Mouse (Mus musculus) macrophage (primary cell): ENCODE results near the gene Hmbs. TPM values are rescaled to one million over a fixed set of nuclear protein-coding genes. Genes with fewer than 3 reads are reported as not detected.
"Not testable (repeated sequence)": the region's sequence is repeated elsewhere in the genome, so short reads cannot be mapped to it uniquely, and the experiment has no call there.

Experiments
- H3K27ac ChIP-seq: fragments of 350-480 bp; formaldehyde crosslinking; 2 replicates; pipeline ENCODE4 v1.9.0; 2021
- H3K36me3 ChIP-seq: fragments of 350-480 bp; formaldehyde crosslinking; 2 replicates; pipeline ENCODE4 v1.9.0; 2021; ENCODE audit errors: inconsistent target
- H3K4me3 ChIP-seq: fragments of 350-480 bp; formaldehyde crosslinking; 2 replicates; pipeline ENCODE4 v1.9.0; 2021; ENCODE audit errors: inconsistent target
- H3K79me2 ChIP-seq: fragments of 350-480 bp; formaldehyde crosslinking; 2 replicates; pipeline ENCODE4 v1.9.0; 2021; ENCODE audit errors: inconsistent target
- WGBS: methylation state at CpG from one replicate; pipeline ENCODE4 v1.1.7; 2026; ENCODE audit warnings: inconsistent platforms; ENCODE audit not compliant: missing documents; 5-methylcytosine and 5-hydroxymethylcytosine counted together
- polyA plus RNA-seq: library from polyadenylated mRNA; stranded (reverse); fragments of 250-400 nt; gene quantifications from 3 replicates; pipeline ENCODE4 v1.2.4, GENCODE M21; 2018; ENCODE audit warnings: inconsistent platforms

Hmbs gene
- polyA plus RNA-seq, 1 experiment from 2014 or later, result 22.5 TPM

DNA sequence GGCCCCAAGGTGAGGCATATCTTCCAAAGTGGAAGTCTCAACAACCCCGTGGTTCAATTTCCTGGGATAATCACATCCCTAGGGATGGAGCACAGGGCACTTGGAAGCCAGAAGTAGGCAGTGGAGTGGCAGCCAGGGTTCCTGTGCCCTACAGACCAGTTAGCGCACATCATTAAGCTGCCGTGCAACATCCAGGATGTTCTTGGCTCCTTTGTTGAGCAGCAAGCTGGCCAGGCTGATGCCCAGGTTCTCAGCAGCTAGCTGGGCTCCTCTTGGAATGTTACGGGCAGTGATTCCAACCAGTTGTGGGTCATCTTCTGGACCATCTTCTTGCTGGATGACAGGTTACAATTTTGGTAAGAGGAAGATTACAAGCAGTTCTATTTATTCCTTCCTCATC, 7.5 kb downstream of the Hmbs start:
- H3K4me3 ChIP-seq, result peak overlapping the region; percentile 78
- not testable (repeated sequence) for H3K27ac ChIP-seq
- peaks cover 43% of the 10 kb centered on the region for H3K79me2 ChIP-seq
- WGBS, result 58% methylated on average over 4 of the region's 4 CpGs
- peaks cover 17% of the 10 kb centered on the region for H3K36me3 ChIP-seq

DNA sequence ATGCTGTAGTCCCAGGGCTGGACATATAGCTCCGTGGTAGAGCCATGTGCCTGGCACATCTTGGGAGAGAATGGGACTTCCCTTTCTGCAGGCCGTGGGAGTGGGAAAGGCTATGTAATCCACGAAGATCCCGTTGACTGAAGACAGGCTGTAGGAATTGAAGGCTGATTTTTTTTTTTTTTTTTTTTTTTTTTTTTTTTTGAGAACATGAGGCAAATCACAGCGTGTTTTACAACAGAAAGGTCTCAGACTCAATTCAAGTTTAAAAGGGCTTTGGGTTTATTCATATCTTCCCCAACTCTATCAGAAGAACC, 8.0 kb downstream of the Hmbs start:
- Histone ChIP-seq H3K36me3 (peaks cover 18% of the 10 kb centered on the region), H3K27ac (peak overlapping the region; percentile 61), H3K4me3 (peak overlapping the region; percentile 78), H3K79me2 (peaks cover 39% of the 10 kb centered on the region)
- WGBS, result 0% methylated on average over 5 of the region's 5 CpGs

DNA sequence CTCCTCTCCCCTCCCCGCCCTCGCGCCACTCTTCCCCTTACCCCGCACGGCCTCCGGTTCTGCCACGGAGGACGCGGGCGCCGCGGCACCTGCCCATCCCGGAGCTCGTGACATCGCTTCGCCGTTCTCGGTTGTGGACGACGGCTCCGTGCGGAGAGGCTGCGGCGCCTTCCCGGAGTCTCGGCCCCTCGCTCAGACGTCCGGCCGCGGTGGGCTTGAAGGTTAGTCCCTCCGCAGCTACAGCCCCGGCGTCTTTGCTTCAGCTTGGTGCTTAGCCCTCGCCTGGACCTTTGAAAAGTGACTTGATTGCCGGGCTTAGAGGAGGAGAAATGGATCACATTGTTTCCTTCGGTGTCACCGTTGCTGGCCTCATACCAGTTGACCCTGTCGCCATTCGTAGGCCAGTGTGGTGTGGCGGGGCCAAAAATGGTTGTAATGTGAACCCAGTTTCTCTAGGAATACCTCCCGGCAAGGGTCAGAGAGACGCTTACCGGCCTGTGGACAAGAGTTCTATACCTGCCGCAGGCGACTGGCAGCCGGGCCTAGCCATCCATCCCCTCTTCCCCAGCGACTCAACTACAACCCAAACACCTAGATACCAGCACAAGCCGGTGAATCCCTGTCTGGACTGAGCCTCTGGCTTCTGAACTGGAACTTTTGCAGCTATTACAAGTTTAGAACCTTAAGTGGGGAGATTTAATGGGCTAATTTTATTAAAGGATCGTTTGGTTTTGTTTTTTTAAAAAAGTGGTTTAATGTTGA, 8.5 kb downstream of the Hmbs start:
- H3K79me2 ChIP-seq, result peaks cover 33% of the 10 kb centered on the region
- 0% methylated on average over 50 of the region's 50 CpGs for WGBS
- peak overlapping the region; percentile 61 for H3K27ac ChIP-seq
- H3K36me3 ChIP-seq, result peaks cover 18% of the 10 kb centered on the region
- peak overlapping the region; percentile 78 for H3K4me3 ChIP-seq

DNA sequence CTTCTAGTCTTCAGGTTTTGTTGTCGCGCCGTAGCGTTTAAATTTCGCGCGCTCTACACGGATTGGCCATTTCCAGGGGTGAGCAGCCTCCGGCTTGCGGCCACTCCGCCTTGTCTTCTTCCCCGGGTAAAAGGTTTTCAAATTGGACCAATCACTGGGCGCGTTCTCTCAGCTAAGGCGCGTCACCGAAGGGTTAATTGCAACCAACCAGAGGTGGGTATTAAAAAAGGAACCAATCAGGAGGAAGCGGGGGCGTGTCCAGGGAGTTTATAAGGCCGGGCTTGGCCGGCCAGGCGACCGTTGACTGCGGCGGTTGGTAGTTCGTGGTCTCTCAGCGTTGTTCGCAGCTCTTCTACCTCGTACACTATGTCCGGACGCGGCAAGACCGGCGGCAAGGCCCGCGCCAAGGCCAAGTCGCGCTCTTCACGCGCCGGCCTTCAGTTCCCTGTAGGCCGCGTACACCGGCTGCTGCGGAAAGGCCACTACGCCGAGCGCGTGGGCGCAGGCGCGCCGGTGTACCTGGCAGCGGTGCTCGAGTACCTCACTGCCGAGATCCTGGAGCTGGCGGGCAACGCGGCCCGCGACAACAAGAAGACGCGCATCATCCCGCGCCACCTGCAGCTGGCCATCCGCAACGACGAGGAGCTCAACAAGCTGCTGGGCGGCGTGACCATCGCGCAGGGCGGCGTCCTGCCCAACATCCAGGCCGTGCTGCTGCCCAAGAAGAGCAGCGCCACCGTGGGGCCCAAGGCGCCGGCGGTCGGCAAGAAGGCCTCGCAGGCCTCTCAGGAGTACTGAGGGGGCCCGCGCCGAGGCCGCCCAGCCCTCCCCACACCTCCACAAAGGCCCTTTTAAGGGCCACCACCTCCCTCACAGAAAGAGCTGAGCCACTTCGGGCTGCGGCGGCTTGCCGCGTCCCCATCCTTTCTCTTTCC, 9.4 kb downstream of the Hmbs start, which contains the start of gene H2afx:
Gene H2afx (plus strand): TSS at position 299 of the 935 bp plus-strand sequence.
- peaks cover 19% of the 10 kb centered on the region for H3K36me3 ChIP-seq
- H3K79me2 ChIP-seq, result peaks cover 29% of the 10 kb centered on the region
- under 1% methylated on average over 84 of the region's 91 CpGs for WGBS
- H3K27ac ChIP-seq, result peak within 1 kb of the TSS; percentile 61
- peak within 1 kb of the TSS; percentile 78 for H3K4me3 ChIP-seq

DNA sequence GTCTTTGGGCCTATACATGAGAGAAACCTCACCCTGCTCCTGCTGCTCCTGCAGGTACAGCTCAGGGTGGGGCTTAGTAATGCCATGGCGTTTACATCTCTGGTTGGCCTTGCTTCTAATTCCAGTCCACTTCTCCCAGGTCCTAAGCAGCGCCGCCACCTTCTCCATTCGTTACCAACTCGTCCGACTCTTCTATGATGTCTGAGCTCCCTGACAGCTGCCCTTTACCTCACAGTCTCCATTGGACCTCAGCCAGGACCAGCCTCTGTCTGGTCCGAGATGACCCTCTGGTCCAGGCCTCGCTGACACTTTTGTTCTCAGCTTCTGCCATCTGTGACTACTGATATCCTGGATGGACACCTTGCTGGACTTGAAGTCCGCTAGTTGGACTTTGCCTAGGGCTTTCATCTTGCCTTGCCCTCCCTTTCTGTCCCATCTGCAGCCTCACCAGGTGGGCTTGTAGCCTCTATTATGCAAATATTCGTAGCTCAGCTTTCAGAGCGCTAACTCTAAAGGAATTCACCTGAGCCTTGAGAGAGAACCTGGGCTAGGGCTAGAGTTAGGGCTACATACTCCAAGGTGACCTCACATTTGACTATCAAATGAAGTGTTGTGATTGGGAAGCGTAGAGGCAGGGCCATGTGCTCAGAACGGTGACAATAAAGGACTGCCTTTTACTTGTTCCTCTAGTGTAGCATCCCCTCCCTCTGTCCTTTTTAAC, 10.9 kb downstream of the Hmbs start:
- Histone ChIP-seq H3K79me2 (peaks cover 37% of the 10 kb centered on the region), H3K4me3 (no peak overlapping the region), H3K27ac (no peak overlapping the region), H3K36me3 (peaks cover 21% of the 10 kb centered on the region)
- WGBS, result 98% methylated on average over 13 of the region's 13 CpGs

DNA sequence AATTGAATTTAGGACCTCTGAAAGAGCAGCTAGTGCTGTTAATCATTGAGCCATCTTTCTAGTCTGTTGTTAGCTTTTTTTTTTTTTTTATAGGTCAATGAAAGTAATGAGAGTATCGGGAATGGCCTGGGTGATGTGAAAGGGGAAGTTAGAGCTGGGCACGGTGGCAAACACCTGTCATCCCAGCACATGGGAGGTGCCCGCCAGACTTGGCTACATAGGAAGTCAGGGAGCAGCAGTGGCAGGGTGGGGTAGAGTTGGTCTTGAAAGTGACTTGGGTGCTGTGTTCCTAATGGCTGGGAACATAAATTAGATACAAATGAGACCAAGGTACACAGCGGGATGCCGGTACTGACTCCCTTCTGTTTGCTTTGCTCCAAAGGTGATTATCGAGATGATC, 13.3 kb downstream of the Hmbs start:
- WGBS, result 70% methylated on average over 6 of the region's 6 CpGs
- Histone ChIP-seq H3K79me2 (peaks cover 25% of the 10 kb centered on the region), H3K27ac (no peak overlapping the region), H3K4me3 (no peak overlapping the region), H3K36me3 (peaks cover 21% of the 10 kb centered on the region)

DNA sequence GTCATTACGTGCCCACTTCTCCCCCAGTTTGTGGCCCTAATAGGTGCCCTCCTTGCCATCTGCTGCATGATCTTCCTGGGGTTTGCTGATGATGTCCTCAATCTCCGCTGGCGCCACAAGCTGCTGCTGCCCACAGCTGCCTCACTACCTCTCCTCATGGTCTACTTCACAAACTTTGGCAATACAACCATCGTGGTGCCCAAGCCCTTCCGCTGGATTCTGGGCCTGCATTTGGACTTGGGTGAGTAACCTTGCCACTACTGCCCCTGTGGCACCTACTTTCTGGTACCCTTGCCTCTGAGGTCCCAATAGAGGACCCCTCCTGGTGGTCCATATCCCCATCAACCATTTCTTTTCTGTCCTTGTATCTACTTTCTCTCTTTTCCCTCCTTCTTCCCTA, 16.1 kb downstream of the Hmbs start:
- 91% methylated on average over 5 of the region's 5 CpGs for WGBS
- no peak overlapping the region for H3K27ac ChIP-seq
- H3K79me2 ChIP-seq, result peaks cover 21% of the 10 kb centered on the region
- peaks cover 17% of the 10 kb centered on the region for H3K36me3 ChIP-seq
- H3K4me3 ChIP-seq, result peak overlapping the region; percentile 76

DNA sequence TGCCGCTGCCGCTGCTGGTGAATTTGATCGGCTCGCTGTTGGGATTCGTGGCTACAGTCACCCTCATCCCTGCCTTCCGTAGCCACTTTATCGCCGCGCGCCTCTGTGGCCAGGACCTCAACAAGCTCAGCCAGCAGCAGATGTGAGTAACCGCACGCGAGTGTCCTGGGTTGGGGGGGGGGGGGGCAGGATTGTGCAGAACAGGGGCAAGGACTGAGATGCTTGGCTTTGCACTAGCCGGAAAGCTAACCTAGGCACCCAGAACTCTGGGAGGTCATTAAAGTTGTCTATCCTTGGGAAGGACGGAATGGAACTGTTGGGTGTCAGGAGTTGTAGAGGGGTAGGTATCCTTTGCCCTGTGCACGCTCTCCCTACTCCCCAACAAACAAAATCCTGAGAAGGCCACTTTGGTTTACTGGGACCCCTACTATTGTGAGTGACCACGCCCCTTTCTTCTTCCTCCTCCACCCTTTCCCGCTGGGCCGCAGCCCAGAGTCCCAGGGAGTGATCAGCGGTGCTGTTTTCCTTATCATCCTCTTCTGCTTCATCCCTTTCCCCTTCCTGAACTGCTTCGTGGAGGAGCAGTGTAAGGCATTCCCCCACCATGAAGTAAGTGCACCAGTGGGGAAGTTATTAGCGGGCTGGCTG, 16.8 kb downstream of the Hmbs start:
- Histone ChIP-seq H3K4me3 (peak overlapping the region; percentile 76), H3K27ac (peak overlapping the region; percentile 80), H3K36me3 (peaks cover 10% of the 10 kb centered on the region; the same call in 1 of the 2 replicates), H3K79me2 (peaks cover 21% of the 10 kb centered on the region)
- 3% methylated on average over 20 of the region's 22 CpGs for whole genome bisulfite sequencing

DNA sequence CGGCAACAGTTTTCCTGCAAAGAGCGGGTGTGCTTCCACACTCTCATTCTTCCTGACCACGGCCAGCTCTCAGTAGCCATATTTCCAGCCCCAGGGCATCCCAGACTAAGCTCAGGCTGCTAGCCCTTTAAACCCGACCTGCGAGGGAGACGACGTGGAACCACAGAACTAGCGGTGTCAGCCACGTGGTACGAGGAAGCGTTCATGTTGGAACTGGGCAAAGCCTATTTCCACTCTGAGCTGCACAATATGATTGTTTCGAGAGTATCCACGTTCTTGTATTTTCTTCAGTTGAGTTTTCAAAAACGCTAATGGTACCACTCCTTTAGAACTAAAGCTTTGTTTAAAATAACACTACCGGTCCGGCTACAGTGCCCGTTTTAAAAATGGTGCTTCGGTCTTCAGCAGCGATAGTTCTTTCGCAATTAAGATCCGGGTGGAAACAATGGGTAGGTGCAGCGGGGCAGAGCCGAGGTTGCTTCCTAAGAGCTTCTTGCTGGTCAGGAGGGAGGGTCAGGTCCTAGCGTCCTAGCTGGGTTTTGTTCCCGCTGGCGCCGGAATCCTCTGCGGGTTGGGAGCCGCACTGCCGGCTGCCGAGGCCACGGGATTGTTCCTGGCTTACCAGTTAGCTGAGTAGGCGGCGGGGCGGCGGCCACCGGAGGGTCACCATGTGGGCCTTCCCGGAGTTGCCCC, 17.5 kb downstream of the Hmbs start:
- Histone ChIP-seq H3K27ac (peak overlapping the region; percentile 80), H3K79me2 (peaks cover 21% of the 10 kb centered on the region), H3K4me3 (peak overlapping the region; percentile 76), H3K36me3 (peaks cover 5% of the 10 kb centered on the region; the same call in 1 of the 2 replicates)
- WGBS, result 1% methylated on average over 38 of the region's 38 CpGs

DNA sequence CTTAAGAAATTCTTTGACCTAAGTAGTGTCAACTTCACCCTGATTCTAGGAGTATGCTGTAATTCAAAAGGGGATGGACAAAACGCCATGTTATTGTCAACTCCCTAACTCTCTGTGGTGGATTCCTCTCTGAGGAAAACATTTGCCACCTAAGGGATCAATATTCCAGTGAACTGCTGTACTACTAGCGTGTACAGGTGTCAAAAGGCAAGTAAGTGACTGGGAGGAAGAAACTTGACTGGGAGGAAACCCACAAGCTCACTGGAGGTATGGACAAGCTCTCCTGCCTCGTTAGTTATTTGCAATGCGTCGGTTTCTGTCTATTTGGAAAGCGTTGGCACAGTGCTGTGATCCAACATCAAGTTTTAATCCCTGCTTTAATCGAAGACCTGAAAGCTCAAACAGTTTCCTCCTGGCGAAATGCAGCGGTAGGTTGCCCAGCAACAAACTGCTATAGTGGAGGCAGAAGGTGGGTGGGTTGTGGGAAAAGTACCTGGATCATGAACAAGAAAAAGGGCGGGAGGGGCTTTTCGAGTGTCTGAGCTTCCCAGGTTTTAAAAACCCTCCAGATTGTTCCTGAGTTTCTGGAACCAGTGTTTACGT, 18.2 kb downstream of the Hmbs start, which contains the start of gene Dpagt1:
Gene Dpagt1 (plus strand): TSS at position 252 of the 603 bp plus-strand sequence.
- 2% methylated on average over 12 of the region's 12 CpGs for WGBS
- Histone ChIP-seq H3K79me2 (peaks cover 21% of the 10 kb centered on the region), H3K36me3 (0 out of 2 replicates have a peak, but pooled peaks cover 4% of the 10 kb centered on the region), H3K4me3 (peak within 1 kb of the TSS; percentile 76), H3K27ac (peak within 1 kb of the TSS; percentile 80)

DNA sequence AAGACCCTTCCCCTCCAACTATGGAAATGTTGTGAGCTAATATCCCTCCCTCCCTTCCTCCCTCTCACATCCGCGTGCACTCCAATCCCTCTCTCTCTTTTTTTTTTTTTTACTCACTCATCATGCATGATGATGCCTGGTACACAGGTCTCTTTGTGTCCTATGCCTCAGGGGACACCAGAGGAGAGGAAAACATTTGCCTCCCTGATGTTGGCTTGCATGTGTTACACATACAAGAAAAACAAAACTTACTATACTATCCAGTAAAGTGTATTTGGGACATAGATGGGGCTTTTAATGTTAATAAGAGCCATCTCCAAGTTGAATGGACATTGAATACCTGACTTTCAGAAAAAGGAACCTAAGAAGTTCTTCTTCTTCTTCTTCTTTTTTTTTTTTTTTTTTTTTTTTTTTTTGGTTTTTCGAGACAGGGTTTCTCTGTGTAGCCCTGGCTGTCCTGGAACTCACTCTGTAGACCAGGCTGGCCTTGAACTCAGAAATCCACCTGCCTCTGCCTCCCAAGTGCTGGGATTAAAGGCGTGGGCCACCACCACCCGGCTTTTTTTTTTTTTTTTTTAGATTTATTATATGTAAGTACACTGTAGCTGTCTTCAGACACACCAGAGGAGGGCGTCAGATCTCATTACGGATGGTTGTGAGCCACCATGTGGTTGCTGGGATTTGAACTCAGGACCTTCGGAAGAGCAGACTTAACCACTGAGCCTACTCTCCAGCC, 18.8 kb downstream of the Hmbs start:
- WGBS, result 62% methylated on average over 4 of the region's 8 CpGs
- H3K4me3 ChIP-seq, H3K36me3 ChIP-seq, H3K27ac ChIP-seq: not testable (repeated sequence)
- H3K79me2 ChIP-seq, result peaks cover 21% of the 10 kb centered on the region

DNA sequence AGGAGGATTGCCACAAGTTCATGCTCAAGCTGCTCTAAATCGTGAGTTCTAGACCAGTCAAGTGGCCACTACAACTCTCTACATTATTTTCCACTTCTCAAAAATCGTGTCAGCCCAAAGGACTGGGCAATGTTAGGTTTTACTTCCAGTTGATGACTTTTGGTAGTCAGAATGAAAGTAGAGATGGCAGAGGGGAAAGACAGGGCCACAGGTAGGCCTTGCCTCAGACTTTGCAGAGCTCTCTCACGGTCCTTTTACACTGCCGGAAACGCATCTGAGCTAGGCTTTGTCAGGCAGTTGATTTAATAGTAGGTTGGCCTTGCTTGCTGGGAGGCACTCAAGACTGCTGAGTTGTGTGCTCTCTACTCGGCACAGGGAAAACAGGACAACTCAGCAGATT, 19.9 kb downstream of the Hmbs start:
- Histone ChIP-seq H3K27ac (no peak overlapping the region), H3K4me3 (no peak overlapping the region), H3K36me3 (no peaks in the 10 kb centered on the region), H3K79me2 (peaks cover 24% of the 10 kb centered on the region)
- WGBS, result 85% methylated on average over 6 of the region's 6 CpGs

DNA sequence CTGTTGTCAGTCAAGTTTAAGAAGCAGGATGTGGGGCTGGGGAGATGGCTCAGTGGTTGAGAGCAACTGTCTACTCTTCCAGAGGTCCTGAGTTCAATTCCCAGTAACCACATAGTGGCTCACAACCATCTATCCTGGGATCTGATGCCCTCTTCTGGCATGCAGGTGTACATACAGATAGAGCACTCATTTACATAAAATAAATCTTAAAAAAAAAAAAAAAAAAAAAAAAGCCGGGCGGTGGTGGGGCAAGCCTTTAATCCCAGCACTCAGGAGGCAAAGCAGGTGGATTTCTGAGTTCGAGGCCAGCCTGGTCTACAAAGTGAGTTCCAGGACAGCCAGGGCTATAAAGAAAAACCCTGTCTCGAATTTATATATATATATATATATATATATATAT, 20.4 kb downstream of the Hmbs start:
- peaks cover 26% of the 10 kb centered on the region for H3K79me2 ChIP-seq
- WGBS, result no CpG with 5 or more reads among the region's 4 CpGs
- H3K36me3 ChIP-seq, result not testable (repeated sequence)

More for the DNA sequence above, 20.4 kb downstream of the Hmbs start:
- not testable (repeated sequence) for H3K27ac ChIP-seq, H3K4me3 ChIP-seq
